Mouse (Mus musculus): Measurements from ENCODE around the gene St6galnac5. TPM values are rescaled to one million over a fixed set of nuclear protein-coding genes. Genes with fewer than 3 reads are reported as not detected.

Gene St6galnac5
- total and polyA plus RNA-seq, 2 experiments from 2014 or later: 12.4 to 12.9 TPM

DNA sequence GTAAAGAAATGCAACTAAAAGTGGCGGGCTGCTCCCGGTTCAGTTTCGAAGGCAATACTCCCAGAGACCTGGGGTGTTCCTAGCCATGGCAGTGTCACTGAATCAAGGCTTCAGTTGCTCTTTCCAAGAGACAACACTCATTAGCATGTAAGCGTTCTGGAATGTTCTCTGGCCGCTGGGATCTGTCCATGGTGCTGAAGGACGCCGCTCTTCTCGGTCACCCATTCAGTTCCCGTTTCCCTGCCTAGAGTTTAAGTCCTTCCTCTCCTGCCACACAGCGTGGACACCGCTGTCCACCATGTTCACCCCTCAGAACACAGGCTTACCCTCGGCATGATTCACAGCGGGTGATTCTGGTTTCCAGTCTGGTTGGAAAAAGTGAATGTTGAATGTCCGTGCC lies 160.8 kb downstream of the St6galnac5 start:
- no peak overlapping the region for H3K4me2 ChIP-seq (ENCODE audit: low read depth, low read length)
- TF ChIP-seq CTCF (IDR thresholded peaks at IDR 0.05; ENCODE audit: low read depth): no peak
- no peaks in the 10 kb centered on the region for H3K4me1 ChIP-seq (ENCODE audit: insufficient read depth, low read length)
- H3K27me3 ChIP-seq (ENCODE audit: insufficient read depth, low read length): no peaks in the 10 kb centered on the region
- ATAC-seq: no peak
- DNase-seq (ENCODE audit: low spot score): peak; percentile 42
- H3K9ac ChIP-seq (replicated peaks; ENCODE audit: low read length): no peak overlapping the region
- no peak overlapping the region for H3K4me3 ChIP-seq (ENCODE audit: low read length)
- H3K36me3 ChIP-seq (ENCODE audit: insufficient read depth, low read length): no peaks in the 10 kb centered on the region
- H3K27ac ChIP-seq: no peak overlapping the region
- H3K9me3 ChIP-seq (ENCODE audit: low read length): no peaks in the 10 kb centered on the region
- 61% methylated on average over 14 of the region's 14 CpGs for WGBS

GRCm38 (mm10) chr3:152820406-152820805 lies 161.6 kb downstream of the St6galnac5 start:
- WGBS: 79% methylated on average over 3 of the region's 3 CpGs
- DNase-seq (ENCODE audit: low spot score) (no peak), ATAC-seq (no peak)
- no peaks in the 10 kb centered on the region for H3K4me1 ChIP-seq (ENCODE audit: insufficient read depth, low read length)
- H3K27ac ChIP-seq: no peak overlapping the region
- no peak for TF ChIP-seq CTCF (IDR thresholded peaks at IDR 0.05; ENCODE audit: low read depth)
- no peaks in the 10 kb centered on the region for H3K27me3 ChIP-seq (ENCODE audit: insufficient read depth, low read length)
- no peaks in the 10 kb centered on the region for H3K9me3 ChIP-seq (ENCODE audit: low read length)
- H3K9ac ChIP-seq (replicated peaks; ENCODE audit: low read length): no peak overlapping the region
- no peak overlapping the region for H3K4me2 ChIP-seq (ENCODE audit: low read depth, low read length)
- H3K36me3 ChIP-seq (ENCODE audit: insufficient read depth, low read length): no peaks in the 10 kb centered on the region
- no peak overlapping the region for H3K4me3 ChIP-seq (ENCODE audit: low read length)

- DNase-seq (ENCODE audit: low spot score) (no peak), ATAC-seq (no peak)
- no peaks in the 10 kb centered on the region for H3K27me3 ChIP-seq (ENCODE audit: insufficient read depth, low read length)
- H3K4me3 ChIP-seq (ENCODE audit: low read length): no peak overlapping the region
- TF ChIP-seq CTCF (IDR thresholded peaks at IDR 0.05; ENCODE audit: low read depth): no peak
- no peaks in the 10 kb centered on the region for H3K4me1 ChIP-seq (ENCODE audit: insufficient read depth, low read length)
- no peaks in the 10 kb centered on the region for H3K9me3 ChIP-seq (ENCODE audit: low read length)
- WGBS: 92% methylated on average over 5 of the region's 5 CpGs
- no peaks in the 10 kb centered on the region for H3K36me3 ChIP-seq (ENCODE audit: insufficient read depth, low read length)
- no peak overlapping the region for H3K9ac ChIP-seq (replicated peaks; ENCODE audit: low read length)
- no peak overlapping the region for H3K4me2 ChIP-seq (ENCODE audit: low read depth, low read length)
- no peak overlapping the region for H3K27ac ChIP-seq
These were observed 166.9 kb downstream of the St6galnac5 start for GRCm38 (mm10) chr3:152815110-152815509.

- no peaks in the 10 kb centered on the region for H3K36me3 ChIP-seq (ENCODE audit: insufficient read depth, low read length)
- no peaks in the 10 kb centered on the region for H3K27me3 ChIP-seq (ENCODE audit: insufficient read depth, low read length)
- H3K4me3 ChIP-seq (ENCODE audit: low read length): no peak overlapping the region
- no peak for TF ChIP-seq CTCF (IDR thresholded peaks at IDR 0.05; ENCODE audit: low read depth)
- ATAC-seq (no peak), DNase-seq (ENCODE audit: low spot score) (no peak)
- WGBS: 75% methylated on average over 4 of the region's 4 CpGs
- H3K4me1 ChIP-seq (ENCODE audit: insufficient read depth, low read length): no peaks in the 10 kb centered on the region
- no peak overlapping the region for H3K9ac ChIP-seq (replicated peaks; ENCODE audit: low read length)
- no peak overlapping the region for H3K4me2 ChIP-seq (ENCODE audit: low read depth, low read length)
- no peak overlapping the region for H3K27ac ChIP-seq
- H3K9me3 ChIP-seq (ENCODE audit: low read length): no peaks in the 10 kb centered on the region
These were observed 168.1 kb downstream of the St6galnac5 start for GRCm38 (mm10) chr3:152813905-152814304.

- 81% methylated on average over 9 of the region's 9 CpGs for WGBS
- H3K4me3 ChIP-seq (ENCODE audit: low read length): no peak overlapping the region
- no peaks in the 10 kb centered on the region for H3K9me3 ChIP-seq (ENCODE audit: low read length)
- H3K27ac ChIP-seq: no peak overlapping the region
- no peaks in the 10 kb centered on the region for H3K36me3 ChIP-seq (ENCODE audit: insufficient read depth, low read length)
- TF ChIP-seq CTCF (IDR thresholded peaks at IDR 0.05; ENCODE audit: low read depth): peak; percentile 56
- DNase-seq (ENCODE audit: low spot score): peak; percentile 58
- H3K9ac ChIP-seq (replicated peaks; ENCODE audit: low read length): no peak overlapping the region
- H3K27me3 ChIP-seq (ENCODE audit: insufficient read depth, low read length): no peaks in the 10 kb centered on the region
- ATAC-seq: peak; percentile 21; the same call in 1 of the 2 replicates
- no peak overlapping the region for H3K4me2 ChIP-seq (ENCODE audit: low read depth, low read length)
- H3K4me1 ChIP-seq (ENCODE audit: insufficient read depth, low read length): no peaks in the 10 kb centered on the region
These were observed 182.2 kb downstream of the St6galnac5 start for GRCm38 (mm10) chr3:152799738-152800431.

DNA sequence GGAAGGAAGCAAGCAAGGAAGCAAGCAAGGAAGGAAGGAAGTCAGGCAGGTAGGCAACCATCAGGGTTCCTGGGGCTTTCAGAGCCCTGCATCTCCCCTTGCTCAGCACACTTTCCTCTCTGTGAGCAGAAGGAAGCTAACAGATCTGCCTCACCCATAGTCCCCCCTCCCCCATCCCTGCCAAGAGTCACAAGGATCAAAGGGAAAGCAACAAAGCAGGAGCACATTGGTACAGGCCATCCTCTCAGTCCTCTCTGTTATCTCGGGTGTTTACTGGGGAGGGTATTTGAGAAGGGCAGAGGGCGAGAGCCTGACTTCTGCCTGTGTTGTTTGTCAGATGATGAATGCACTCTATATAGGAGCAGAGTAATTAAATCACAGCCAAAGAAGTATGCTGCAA lies 184.7 kb downstream of the St6galnac5 start:
- no peak overlapping the region for H3K4me2 ChIP-seq (ENCODE audit: low read depth, low read length)
- no peak overlapping the region for H3K9ac ChIP-seq (replicated peaks; ENCODE audit: low read length)
- no peaks in the 10 kb centered on the region for H3K36me3 ChIP-seq (ENCODE audit: insufficient read depth, low read length)
- WGBS: 15% methylated on average over 2 of the region's 2 CpGs
- no peaks in the 10 kb centered on the region for H3K9me3 ChIP-seq (ENCODE audit: low read length)
- H3K27me3 ChIP-seq (ENCODE audit: insufficient read depth, low read length): no peaks in the 10 kb centered on the region
- DNase-seq (ENCODE audit: low spot score): no peak
- TF ChIP-seq CTCF (IDR thresholded peaks at IDR 0.05; ENCODE audit: low read depth): no peak
- H3K4me3 ChIP-seq (ENCODE audit: low read length): no peak overlapping the region
- no peaks in the 10 kb centered on the region for H3K4me1 ChIP-seq (ENCODE audit: insufficient read depth, low read length)
- no peak overlapping the region for H3K27ac ChIP-seq
- ATAC-seq: no peak

DNA sequence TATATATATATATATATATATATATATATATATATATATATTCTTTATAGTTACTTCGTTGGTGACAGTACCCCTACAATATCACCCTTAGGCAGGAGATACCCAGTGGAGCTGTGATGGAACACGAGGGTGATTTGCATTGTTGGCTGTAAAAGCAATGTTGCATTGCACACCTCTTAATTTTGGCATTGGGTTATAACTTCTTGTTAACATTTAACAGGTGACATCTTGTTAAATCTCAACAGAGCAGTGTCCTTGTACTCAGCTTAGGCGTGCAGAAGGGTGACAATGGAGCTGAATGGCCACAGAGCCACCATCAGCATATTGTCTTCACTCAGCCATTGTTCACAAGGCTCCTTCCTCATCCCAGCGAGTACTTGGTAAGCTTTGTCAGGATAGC lies 185.8 kb downstream of the St6galnac5 start:
- no peak for TF ChIP-seq CTCF (IDR thresholded peaks at IDR 0.05; ENCODE audit: low read depth)
- no peak overlapping the region for H3K4me3 ChIP-seq (ENCODE audit: low read length)
- WGBS: 81% methylated on average over 4 of the region's 4 CpGs
- ATAC-seq (no peak), DNase-seq (ENCODE audit: low spot score) (no peak)
- H3K9me3 ChIP-seq (ENCODE audit: low read length): no peaks in the 10 kb centered on the region
- no peaks in the 10 kb centered on the region for H3K27me3 ChIP-seq (ENCODE audit: insufficient read depth, low read length)
- no peak overlapping the region for H3K9ac ChIP-seq (replicated peaks; ENCODE audit: low read length)
- no peaks in the 10 kb centered on the region for H3K36me3 ChIP-seq (ENCODE audit: insufficient read depth, low read length)
- H3K4me1 ChIP-seq (ENCODE audit: insufficient read depth, low read length): no peaks in the 10 kb centered on the region
- H3K27ac ChIP-seq: no peak overlapping the region
- H3K4me2 ChIP-seq (ENCODE audit: low read depth, low read length): no peak overlapping the region

Data from hindbrain, postnatal 0 days (tissue).